Mouse (Mus musculus) small intestine, adult 2 months (tissue): Measurements from ENCODE around the gene H2-Aa. TPM values are rescaled to one million over a fixed set of nuclear protein-coding genes. Genes with fewer than 3 reads are reported as not detected.

Experiments used
- H3K27ac ChIP-seq: fragments of 200-500 bp; 2 replicates; pipeline ENCODE4 v1.5.1; 2012; ENCODE audit warnings: low read depth, low read length, control low read depth, inconsistent platforms; ENCODE audit not compliant: insufficient read depth
- H3K27me3 ChIP-seq: fragments of 200-500 bp; 2 replicates; pipeline ENCODE4 v1.6.1; 2012; ENCODE audit warnings: mild to moderate bottlenecking, moderate library complexity, low read length, inconsistent platforms; ENCODE audit not compliant: control insufficient read depth, insufficient read depth
- H3K36me3 ChIP-seq: fragments of 200-500 bp; 2 replicates; pipeline ENCODE4 v1.6.1; 2012; ENCODE audit warnings: mild to moderate bottlenecking, low read length, control low read depth, inconsistent platforms; ENCODE audit not compliant: control insufficient read depth, insufficient read depth
- H3K4me1 ChIP-seq: fragments of 200-500 bp; 2 replicates; pipeline ENCODE4 v1.6.1; 2012; ENCODE audit warnings: low read length, inconsistent platforms, mixed read lengths; ENCODE audit not compliant: control insufficient read depth, insufficient read depth, insufficient read length
- H3K4me3 ChIP-seq: fragments of 200-500 bp; 2 replicates; pipeline ENCODE4 v1.5.1; 2012; ENCODE audit warnings: low read depth, mild to moderate bottlenecking, control low read depth, inconsistent platforms, low read length, moderate library complexity
- CTCF ChIP-seq: fragments of 200-500 bp; IDR thresholded peaks from 2 replicates; pipeline ENCODE4 v1.5.1; 2012; ENCODE audit warnings: low read depth, mild to moderate bottlenecking, control low read depth, inconsistent platforms, low read length, moderate library complexity, mixed read lengths; ENCODE audit not compliant: insufficient replicate concordance, insufficient read length; ENCODE audit errors: extremely low read depth
- POLR2A ChIP-seq: fragments of 200-500 bp; IDR thresholded peaks from 2 replicates; pipeline ENCODE4 v1.6.1; 2012; ENCODE audit warnings: low read depth, mild to moderate bottlenecking, control low read depth, inconsistent platforms, low read length, moderate library complexity
- WGBS: fragments of 180-500 bp; shearing (Covaris S2); methylation state at CpG from one replicate; pipeline ENCODE4 v1.1.7; 2018; 5-methylcytosine and 5-hydroxymethylcytosine counted together
- polyA plus RNA-seq: library from polyadenylated mRNA; depleted of rRNA; stranded (reverse); fragments of >200 nt; gene quantifications from 2 replicates; pipeline ENCODE4 v1.2.3, GENCODE M21; 2012

Gene H2-Aa
- polyA plus RNA-seq, 1 experiment, result 792 TPM

GRCm38 (mm10) chr17:34280499-34281038, 7.1 kb downstream of the H2-Aa start:
- 80% methylated on average over 1 of the region's 1 CpGs for WGBS

GRCm38 (mm10) chr17:34272102-34272501, 15.5 kb downstream of the H2-Aa start:
- TF ChIP-seq POLR2A, result no peak
- TF ChIP-seq CTCF, result no peak

More at GRCm38 (mm10) chr17:34280499-34281038, 7.1 kb downstream of the H2-Aa start:
- Histone ChIP-seq H3K27ac (no peak overlapping the region), H3K27me3 (no peaks in the 10 kb centered on the region), H3K4me1 (no peaks in the 10 kb centered on the region), H3K36me3 (peaks cover 20% of the 10 kb centered on the region), H3K4me3 (no peak overlapping the region)
- no peak for TF ChIP-seq CTCF
- no peak for TF ChIP-seq POLR2A

GRCm38 (mm10) chr17:34270940-34271339, 16.7 kb downstream of the H2-Aa start:
- 75% methylated on average over 2 of the region's 2 CpGs for WGBS
- H3K4me3 ChIP-seq, result no peak overlapping the region
- H3K36me3 ChIP-seq, result peaks cover 27% of the 10 kb centered on the region
- no peaks in the 10 kb centered on the region for H3K27me3 ChIP-seq
- H3K4me1 ChIP-seq, result peaks cover 10% of the 10 kb centered on the region; the same call in 1 of the 2 replicates
- no peak for TF ChIP-seq POLR2A
- no peak for TF ChIP-seq CTCF
- no peak overlapping the region for H3K27ac ChIP-seq

More at GRCm38 (mm10) chr17:34272102-34272501, 15.5 kb downstream of the H2-Aa start:
- Histone ChIP-seq H3K27me3 (no peaks in the 10 kb centered on the region), H3K27ac (no peak overlapping the region), H3K4me1 (peaks cover 10% of the 10 kb centered on the region; the same call in 1 of the 2 replicates), H3K4me3 (no peak overlapping the region), H3K36me3 (peaks cover 27% of the 10 kb centered on the region)
- 91% methylated on average over 1 of the region's 1 CpGs for WGBS

GRCm38 (mm10) chr17:34270230-34270629, 17.4 kb downstream of the H2-Aa start:
- Histone ChIP-seq H3K27ac (no peak overlapping the region), H3K4me3 (no peak overlapping the region), H3K4me1 (peaks cover 10% of the 10 kb centered on the region; the same call in 1 of the 2 replicates), H3K27me3 (no peaks in the 10 kb centered on the region), H3K36me3 (peaks cover 27% of the 10 kb centered on the region)
- TF ChIP-seq CTCF (no peak), POLR2A (no peak)
- 68% methylated on average over 2 of the region's 2 CpGs for WGBS

GRCm38 (mm10) chr17:34269817-34270216, 17.8 kb downstream of the H2-Aa start:
- peaks cover 1% of the 10 kb centered on the region; the same call in 1 of the 2 replicates for H3K27me3 ChIP-seq
- WGBS, result 72% methylated on average over 4 of the region's 4 CpGs
- no peak overlapping the region for H3K27ac ChIP-seq
- no peak for TF ChIP-seq CTCF
- no peak for TF ChIP-seq POLR2A
- no peak overlapping the region for H3K4me3 ChIP-seq
- H3K4me1 ChIP-seq, result peaks cover 14% of the 10 kb centered on the region
- peaks cover 29% of the 10 kb centered on the region for H3K36me3 ChIP-seq

GRCm38 (mm10) chr17:34268748-34269147, 18.9 kb downstream of the H2-Aa start:
- Histone ChIP-seq H3K27me3 (peaks cover 3% of the 10 kb centered on the region; the same call in 1 of the 2 replicates), H3K36me3 (peaks cover 30% of the 10 kb centered on the region), H3K4me3 (no peak overlapping the region), H3K27ac (no peak overlapping the region), H3K4me1 (peaks cover 15% of the 10 kb centered on the region)
- no peak for TF ChIP-seq CTCF
- no peak for TF ChIP-seq POLR2A
- 73% methylated on average over 2 of the region's 2 CpGs for WGBS

- TF ChIP-seq CTCF, result no peak
- no peak for TF ChIP-seq POLR2A
- WGBS, result 52% methylated on average over 2 of the region's 2 CpGs
- no peak overlapping the region for H3K27ac ChIP-seq
- H3K4me1 ChIP-seq, result peaks cover 15% of the 10 kb centered on the region
- no peak overlapping the region for H3K4me3 ChIP-seq
- H3K27me3 ChIP-seq, result peaks cover 3% of the 10 kb centered on the region; the same call in 1 of the 2 replicates
- H3K36me3 ChIP-seq, result peaks cover 30% of the 10 kb centered on the region
Observed at GRCm38 (mm10) chr17:34268262-34268661, 19.4 kb downstream of the H2-Aa start.
